Mouse (Mus musculus) MEL (cell line): ENCODE results near the gene Sertad2. TPM values are rescaled to one million over a fixed set of nuclear protein-coding genes. Genes with fewer than 3 reads are reported as not detected.

Experiments used
- DNase-seq: peaks from one replicate; pipeline ENCODE4 v3.0.0; 2011; ENCODE audit warnings: low read depth, low spot score
- H3K27ac ChIP-seq: 2 replicates; pipeline ENCODE4 v1.5.1; 2012; ENCODE audit warnings: low read depth, mild to moderate bottlenecking, control low read depth, low read length, moderate library complexity; ENCODE audit not compliant: control insufficient read depth
- H3K27me3 ChIP-seq, 2 experiments: fragments of 150-350 bp in 1 of 2; sonication (generic) in 1 of 2; 2 replicates each; pipeline ENCODE4 v1.6.1; 2012; ENCODE audit warnings: low read length in 2 of 2, mild to moderate bottlenecking in 2 of 2, improper control_type of control experiment in 1 of 2, moderate library complexity in 1 of 2; ENCODE audit not compliant: insufficient read depth in 2 of 2, control insufficient read depth in 1 of 2
- H3K36me3 ChIP-seq, 2 experiments: 2 replicates each; pipeline ENCODE4 v1.6.1; 2012 to 2014; ENCODE audit warnings: low read length in 2 of 2, improper control_type of control experiment in 1 of 2, inconsistent platforms in 1 of 2, mild to moderate bottlenecking in 1 of 2; ENCODE audit not compliant: insufficient read depth in 2 of 2, control insufficient read depth in 1 of 2
- H3K4me1 ChIP-seq, 2 experiments: fragments of 150-350 bp in 1 of 2; sonication (generic) in 1 of 2; 2 replicates each; pipeline ENCODE4 v1.6.1; 2012; ENCODE audit warnings: low read length in 2 of 2, improper control_type of control experiment in 1 of 2, mild to moderate bottlenecking in 1 of 2; ENCODE audit not compliant: insufficient read depth in 2 of 2, control insufficient read depth in 1 of 2
- H3K4me3 ChIP-seq, 2 experiments: fragments of 150-350 bp in 1 of 2; sonication (generic) in 1 of 2; 2 replicates each; pipeline ENCODE4 v1.5.1; 2012; ENCODE audit warnings: low read depth in 2 of 2, low read length in 2 of 2, mild to moderate bottlenecking in 2 of 2, moderate library complexity in 2 of 2, control low read depth in 1 of 2, improper control_type of control experiment in 1 of 2; ENCODE audit not compliant: control insufficient read depth in 1 of 2, insufficient read depth in 1 of 2
- H3K79me2 ChIP-seq: 2 replicates; pipeline ENCODE4 v1.6.1; 2012; ENCODE audit warnings: mild to moderate bottlenecking, low read length, moderate library complexity; ENCODE audit not compliant: control insufficient read depth, poor library complexity, insufficient read depth
- H3K9ac ChIP-seq: 2 replicates; pipeline ENCODE4 v1.6.1; 2012; ENCODE audit warnings: low read depth, mild to moderate bottlenecking, control low read depth, low read length, moderate library complexity; ENCODE audit not compliant: control insufficient read depth, poor library complexity, severe bottlenecking
- H3K9me3 ChIP-seq: fragments of 150-350 bp; sonication (generic); replicated peaks from 2 replicates; pipeline ENCODE4 v1.6.1; 2012; ENCODE audit warnings: mild to moderate bottlenecking, low read length, improper control_type of control experiment, moderate library complexity; ENCODE audit not compliant: insufficient read depth
- BHLHE40 ChIP-seq: IDR thresholded peaks from 2 replicates; pipeline ENCODE4 v1.6.1; 2012; ENCODE audit warnings: low read depth, mild to moderate bottlenecking, inconsistent platforms, low read length, improper control_type of control experiment, borderline replicate concordance
- CHD2 ChIP-seq: IDR thresholded peaks from 2 replicates; pipeline ENCODE4 v1.6.1; 2011; ENCODE audit warnings: low read length, improper control_type of control experiment
- E2F4 ChIP-seq: IDR thresholded peaks from 2 replicates; pipeline ENCODE4 v1.6.1; 2011; ENCODE audit warnings: low read depth, low read length, improper control_type of control experiment, borderline replicate concordance
- ELF1 ChIP-seq: IDR thresholded peaks from 2 replicates; pipeline ENCODE4 v1.6.1; 2014; ENCODE audit warnings: low read depth, mild to moderate bottlenecking, inconsistent platforms, low read length, improper control_type of control experiment, moderate library complexity
- EP300 ChIP-seq, 2 experiments: IDR thresholded peaks; 2 replicates each; pipeline ENCODE4 v1.6.1; 2011; ENCODE audit warnings: improper control_type of control experiment in 2 of 2, low read length in 2 of 2, low read depth in 1 of 2, mild to moderate bottlenecking in 1 of 2
- GABPA ChIP-seq: IDR thresholded peaks from 2 replicates; pipeline ENCODE4 v1.6.1; 2012; ENCODE audit warnings: low read depth, mild to moderate bottlenecking, inconsistent platforms, low read length, improper control_type of control experiment, moderate library complexity
- HCFC1 ChIP-seq: IDR thresholded peaks from 2 replicates; pipeline ENCODE4 v1.6.1; 2012; ENCODE audit warnings: low read depth, mild to moderate bottlenecking, inconsistent platforms, low read length, improper control_type of control experiment, moderate library complexity
- JUND ChIP-seq: IDR thresholded peaks from 2 replicates; pipeline ENCODE4 v1.6.1; 2011; ENCODE audit warnings: low read depth, mild to moderate bottlenecking, improper control_type of control experiment, low read length
- KAT2A ChIP-seq: conservative IDR thresholded peaks from 2 replicates; pipeline ENCODE4 v1.6.1; 2012; ENCODE audit warnings: low read depth, low read length, improper control_type of control experiment, inconsistent platforms
- MAFK ChIP-seq: IDR thresholded peaks from 2 replicates; pipeline ENCODE4 v1.6.1; 2011; ENCODE audit warnings: low read depth, mild to moderate bottlenecking, low read length, improper control_type of control experiment, borderline replicate concordance
- MAX ChIP-seq: IDR thresholded peaks from 2 replicates; pipeline ENCODE4 v1.6.1; 2011; ENCODE audit warnings: low read length, improper control_type of control experiment
- MAZ ChIP-seq: IDR thresholded peaks from 2 replicates; pipeline ENCODE4 v1.6.1; 2012; ENCODE audit warnings: low read depth, mild to moderate bottlenecking, inconsistent platforms, low read length, improper control_type of control experiment
- MXI1 ChIP-seq: IDR thresholded peaks from 2 replicates; pipeline ENCODE4 v1.6.1; 2011; ENCODE audit warnings: mild to moderate bottlenecking, low read depth, low read length, improper control_type of control experiment
- MYB ChIP-seq: IDR thresholded peaks from 2 replicates; pipeline ENCODE4 v1.6.1; 2011; ENCODE audit warnings: mild to moderate bottlenecking, low read depth, low read length, improper control_type of control experiment
- MYC ChIP-seq: IDR thresholded peaks from 2 replicates; pipeline ENCODE4 v1.6.1; 2011; ENCODE audit warnings: low read depth, mild to moderate bottlenecking, low read length, improper control_type of control experiment, moderate library complexity
- NELFE ChIP-seq: IDR thresholded peaks from 2 replicates; pipeline ENCODE4 v1.6.1; 2011; ENCODE audit warnings: low read depth, low read length, improper control_type of control experiment
- NRF1 ChIP-seq: IDR thresholded peaks from 2 replicates; pipeline ENCODE4 v1.6.1; 2014; ENCODE audit warnings: low read depth, mild to moderate bottlenecking, inconsistent platforms, low read length, improper control_type of control experiment, moderate library complexity; ENCODE audit not compliant: poor library complexity, insufficient read depth, severe bottlenecking
- POLR2A ChIP-seq, 2 experiments: IDR thresholded peaks; 2 replicates each; pipeline ENCODE4 v1.6.1; 2011 to 2012; ENCODE audit warnings: low read length in 2 of 2, mild to moderate bottlenecking in 2 of 2, control low read depth in 1 of 2, improper control_type of control experiment in 1 of 2, low read depth in 1 of 2, moderate library complexity in 1 of 2; ENCODE audit not compliant: control insufficient read depth in 1 of 2, insufficient read depth in 1 of 2, poor library complexity in 1 of 2
- POLR2AphosphoS2 ChIP-seq: IDR thresholded peaks from 2 replicates; pipeline ENCODE4 v1.6.1; 2011; ENCODE audit warnings: low read length, improper control_type of control experiment
- RCOR1 ChIP-seq: IDR thresholded peaks from 2 replicates; pipeline ENCODE4 v1.6.1; 2012; ENCODE audit warnings: low read depth, mild to moderate bottlenecking, inconsistent platforms, low read length, improper control_type of control experiment
- SIN3A ChIP-seq: IDR thresholded peaks from 2 replicates; pipeline ENCODE4 v1.6.1; 2012; ENCODE audit warnings: low read length, improper control_type of control experiment, inconsistent platforms
- SMC3 ChIP-seq: IDR thresholded peaks from 2 replicates; pipeline ENCODE4 v1.6.1; 2011; ENCODE audit warnings: low read depth, low read length, improper control_type of control experiment
- TBP ChIP-seq: IDR thresholded peaks from 2 replicates; pipeline ENCODE4 v1.8.0; 2011; ENCODE audit warnings: low read depth, low read length, improper control_type of control experiment
- TCF12 ChIP-seq: IDR thresholded peaks from 2 replicates; pipeline ENCODE4 v1.6.1; 2014; ENCODE audit warnings: low read depth, mild to moderate bottlenecking, inconsistent platforms, low read length, improper control_type of control experiment, moderate library complexity
- USF1 ChIP-seq: IDR thresholded peaks from 2 replicates; pipeline ENCODE4 v1.6.1; 2014; ENCODE audit warnings: low read depth, mild to moderate bottlenecking, inconsistent platforms, low read length, improper control_type of control experiment, moderate library complexity
- ZMIZ1 ChIP-seq: IDR thresholded peaks from 2 replicates; pipeline ENCODE4 v1.6.1; 2012; ENCODE audit warnings: low read depth, mild to moderate bottlenecking, inconsistent platforms, low read length, improper control_type of control experiment, moderate library complexity
- ZNF384 ChIP-seq: IDR thresholded peaks from 2 replicates; pipeline ENCODE4 v1.6.1; 2012; ENCODE audit warnings: low read depth, mild to moderate bottlenecking, inconsistent platforms, low read length, improper control_type of control experiment
- polyA plus RNA-seq, 2 experiments: library from polyadenylated mRNA; stranded (reverse) in 1 of 2; unstranded in 1 of 2; fragments of >175 nt in 1 of 2; fragments of >200 nt in 1 of 2; gene quantifications; 2 replicates each; pipeline versions ENCODE4 v1.2.1 to v1.2.4; 2012; ENCODE audit warnings: low replicate concordance in 2 of 2, low read depth in 1 of 2; ENCODE audit not compliant: insufficient read length in 2 of 2, insufficient read depth in 1 of 2, missing spikeins in 1 of 2
- total RNA-seq: library from RNA; depleted of rRNA; stranded (reverse); fragments of 300-350 nt; gene quantifications from 2 replicates; pipeline ENCODE4 v1.2.3, GENCODE M21; 2012

Gene Sertad2
- total and polyA plus RNA-seq, 3 experiments, result 7.0 to 11.5 TPM; not detected in 1

DNA sequence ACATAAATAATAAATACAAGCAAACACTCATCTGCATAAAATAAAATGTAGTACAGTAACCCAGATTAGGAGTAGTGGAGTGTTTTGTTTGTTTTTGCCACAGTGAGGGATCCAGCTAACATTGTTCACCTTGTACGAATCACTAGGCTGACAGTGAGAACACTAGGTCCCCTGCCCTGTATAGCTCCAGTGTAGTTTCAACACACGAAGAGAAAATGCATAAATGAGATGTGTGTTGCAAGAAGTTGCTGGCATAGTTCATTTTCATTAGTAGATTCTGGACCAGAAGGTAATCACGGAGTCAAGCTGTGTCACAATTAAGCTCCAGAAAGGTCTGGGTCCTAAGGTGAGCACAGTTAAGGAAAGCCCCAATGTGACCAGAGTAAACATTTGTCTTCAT lies 1.8 kb upstream of the Sertad2 start:
- Histone ChIP-seq H3K79me2 (peaks cover 6% of the 10 kb centered on the region; the same call in 1 of the 2 replicates), H3K9ac (no peak overlapping the region), H3K27me3 (no peaks in the 10 kb centered on the region), H3K27ac (no peak overlapping the region), H3K36me3 (peaks cover 0 to 17% of the 10 kb centered on the region in 2 experiments; a peak in 2 of 4 replicates), H3K4me1 (peaks cover 9 to 22% of the 10 kb centered on the region in 2 experiments), H3K9me3 (no peaks in the 10 kb centered on the region), H3K4me3 (peak overlapping the region in 1 of 2 experiments; percentile 94; a peak in 1 of 4 replicates)
- DNase-seq, result no peak
- TF ChIP-seq MAX (no peak), MYB (no peak), TBP (no peak), ELF1 (no peak), JUND (no peak), ZNF384 (no peak), HCFC1 (no peak)

- Histone ChIP-seq H3K9ac (peak overlapping the region; percentile 82), H3K9me3 (no peaks in the 10 kb centered on the region), H3K36me3 (peaks cover 0 to 17% of the 10 kb centered on the region in 2 experiments; a peak in 2 of 4 replicates), H3K27ac (peak overlapping the region; percentile 68), H3K27me3 (no peaks in the 10 kb centered on the region), H3K4me3 (peak overlapping the region; percentile 90 to 94), H3K79me2 (peaks cover 6% of the 10 kb centered on the region; the same call in 1 of the 2 replicates), H3K4me1 (peaks cover 9 to 22% of the 10 kb centered on the region in 2 experiments)
- TF ChIP-seq MAZ, result no peak
- no peak for TF ChIP-seq ZNF384
- TF ChIP-seq CHD2, result no peak
- TF ChIP-seq KAT2A, result 0 out of 2 replicates have a peak, but pooled peaks have one; percentile 10
- TF ChIP-seq MYB, result 0 out of 2 replicates have a peak, but pooled peaks have one; percentile 12
- peak; percentile 93 for TF ChIP-seq MAX
- TF ChIP-seq TCF12, result peak; percentile 40; the same call in 1 of the 2 replicates
- no peak for TF ChIP-seq RCOR1
- peak; percentile 80 for TF ChIP-seq BHLHE40
- peak; percentile 9; the same call in 1 of the 2 replicates for TF ChIP-seq SMC3
- peak; percentile 74 for TF ChIP-seq USF1
- no peak for TF ChIP-seq MAFK
- TF ChIP-seq SIN3A, result peak; percentile 89
- TF ChIP-seq MXI1, result peak; percentile 95
- no peak for TF ChIP-seq E2F4
- TF ChIP-seq POLR2A (IDR thresholded peaks at IDR 0.05; ENCODE audit: control insufficient read depth in 1 of 2, insufficient read depth in 1 of 2, low read depth in 1 of 2, low read length in 2 of 2, poor library complexity in 1 of 2), result peak; percentile 53 to 63; a peak in 2 of 4 replicates
- no peak for TF ChIP-seq GABPA
- TF ChIP-seq POLR2AphosphoS2, result no peak
- no peak for TF ChIP-seq NRF1
- peak; percentile 74 for TF ChIP-seq NELFE
- TF ChIP-seq MYC, result peak; percentile 89
- 0 out of 2 replicates have a peak, but pooled peaks have one; percentile 31 for TF ChIP-seq TBP
- peak; percentile 21 to 32; a peak in 2 of 4 replicates for TF ChIP-seq EP300 (IDR thresholded peaks at IDR 0.05; ENCODE audit: low read depth in 1 of 2, low read length in 2 of 2)
- TF ChIP-seq ZMIZ1, result no peak
- peak; percentile 88 for DNase-seq
These were observed 937 bp upstream of the Sertad2 start for GRCm38 (mm10) chr11:20541995-20542637.
